Mouse (Mus musculus): Measurements from ENCODE around the gene 4933427D14Rik.

4933427D14Rik gene

GRCm38 (mm10) chr11:72207204-72207833 is at the start of gene 4933427D14Rik, which contains the start of gene Txndc17:
TSS of gene 4933427D14Rik (minus strand) at chr11:72207459.
TSS of gene Txndc17 (plus strand) at chr11:72207547.
- in situ Hi-C loops (cut with MboI, MseI), result no loop called here

- in situ Hi-C loops (cut with MboI, MseI), result no loop called here
These were observed 49.2 kb upstream of the 4933427D14Rik start for GRCm38 (mm10) chr11:72256441-72256840.

DNA sequence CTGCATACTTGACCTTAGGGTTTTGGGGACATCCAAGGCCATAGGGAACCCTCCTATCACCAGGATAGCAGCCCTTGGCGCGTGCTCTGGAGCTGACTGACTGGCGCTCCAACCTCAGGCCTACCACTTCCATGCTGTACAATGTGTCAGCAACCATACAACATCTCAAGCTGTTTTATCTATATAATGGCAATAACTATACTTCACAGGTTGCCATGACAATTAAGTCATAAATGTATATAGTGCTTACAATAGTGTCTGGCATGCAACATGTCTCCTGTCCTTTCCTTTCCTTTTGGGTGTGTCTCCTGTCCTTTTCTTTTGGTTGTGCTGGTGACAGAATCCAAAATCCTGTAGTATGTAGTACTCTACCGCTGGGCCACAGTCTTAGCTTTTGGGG is 48.4 kb upstream of the 4933427D14Rik start:
- in situ Hi-C loops (cut with MboI, MseI), result no loop called here

DNA sequence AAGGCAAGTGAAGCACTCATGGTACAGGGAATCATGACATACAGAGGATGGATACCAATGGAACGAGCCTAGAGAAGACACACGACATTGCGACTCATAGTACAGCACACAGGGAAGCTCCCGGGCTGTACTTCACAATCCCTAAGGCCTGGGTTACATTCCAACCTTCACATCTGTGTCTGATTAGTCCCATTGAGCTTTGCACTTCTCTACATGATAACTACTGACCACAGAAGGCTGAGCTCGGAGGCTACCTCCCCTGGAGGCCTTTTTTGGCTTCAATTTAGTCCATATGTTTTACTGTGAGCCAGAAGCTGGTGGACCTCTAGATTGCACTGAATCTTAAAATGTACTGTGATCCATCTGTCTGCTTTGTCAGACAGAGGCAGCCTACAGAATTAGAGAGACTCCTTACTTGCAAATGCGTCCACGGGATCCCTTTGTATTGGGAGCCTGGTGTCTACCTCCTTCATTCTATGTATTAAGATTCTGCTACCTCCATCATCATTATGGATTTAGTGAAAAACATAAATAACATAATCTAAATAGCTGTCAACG is 38.0 kb upstream of the 4933427D14Rik start:
- in situ Hi-C loops (cut with MboI, MseI), result no loop called here

DNA sequence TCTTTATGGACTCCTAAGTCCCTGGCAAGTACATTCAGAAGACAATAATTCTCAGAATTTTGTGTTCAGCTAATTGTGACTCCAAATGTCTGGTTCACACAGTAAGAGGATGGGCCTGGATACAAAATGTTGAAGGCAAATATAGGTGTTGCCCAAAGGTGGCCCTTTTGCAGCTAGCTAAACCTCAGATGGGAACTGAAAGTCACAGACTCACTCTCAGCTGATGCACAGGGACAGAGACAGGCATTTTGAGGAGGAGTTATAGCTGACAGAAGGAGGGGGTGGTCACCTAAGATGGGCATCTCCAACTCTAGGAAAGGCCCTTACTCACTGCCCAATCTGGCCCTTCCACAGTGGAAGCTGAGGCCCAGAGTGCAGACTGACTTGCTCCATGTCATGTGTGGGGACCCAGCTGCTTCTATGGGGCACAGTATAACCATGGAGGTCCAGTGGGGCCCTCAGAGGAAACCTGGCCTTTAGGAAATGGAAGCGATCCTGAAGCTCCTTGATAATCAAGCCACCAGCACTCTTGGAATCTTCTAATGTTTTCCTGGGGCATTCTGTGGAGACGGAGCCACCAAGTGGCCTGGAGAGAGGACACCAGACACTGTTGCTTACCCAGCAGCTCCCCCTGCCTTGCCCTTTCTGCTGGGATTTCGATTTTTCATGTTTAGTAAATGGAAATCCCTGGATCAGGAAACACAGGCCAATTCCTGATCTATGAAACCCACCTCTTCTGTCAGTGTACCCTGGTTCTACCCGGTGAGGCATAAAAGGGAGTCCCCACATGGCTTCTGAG is 33.0 kb upstream of the 4933427D14Rik start:
- in situ Hi-C loops (cut with MboI, MseI), result no loop called here

DNA sequence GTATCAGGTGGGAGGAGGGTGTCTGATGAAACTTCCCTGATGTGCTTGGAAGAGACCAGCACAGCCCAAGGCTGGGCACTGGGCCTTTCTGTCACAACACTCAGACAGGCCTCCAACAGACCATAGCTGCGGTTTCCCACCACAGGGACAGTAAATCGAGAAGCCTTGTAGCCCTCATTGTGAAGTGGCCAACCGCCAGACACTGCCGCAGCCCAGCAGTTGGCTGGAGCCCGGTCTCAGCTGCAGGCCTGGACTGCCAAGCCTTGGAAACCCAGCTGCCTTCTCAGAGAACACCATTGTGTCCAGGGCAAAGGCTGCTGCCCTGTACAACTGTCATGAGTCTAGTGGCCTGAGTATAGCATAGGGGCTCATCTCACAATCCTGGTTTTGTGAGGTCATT is 26.8 kb upstream of the 4933427D14Rik start:
- in situ Hi-C loops (cut with MboI, MseI), result no loop called here

DNA sequence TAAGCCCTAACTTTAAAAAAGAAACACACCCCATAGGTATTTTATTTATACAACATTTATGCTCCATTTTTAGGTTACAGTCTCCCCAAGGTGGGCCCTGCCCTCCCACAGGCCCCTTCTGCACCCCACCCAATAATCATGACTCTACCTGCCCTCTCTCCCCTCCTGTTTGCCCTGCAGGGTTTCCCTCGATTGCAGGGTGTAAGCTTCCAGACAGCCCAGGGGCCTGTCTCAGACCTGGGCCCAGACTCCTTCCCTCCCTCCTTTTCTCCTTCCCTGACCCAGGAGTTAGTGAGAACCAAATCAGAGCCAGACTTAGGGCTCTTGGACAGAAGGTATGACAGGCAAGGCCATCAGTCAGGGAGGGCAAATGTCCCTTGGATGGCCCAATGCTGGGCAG is 25.7 kb upstream of the 4933427D14Rik start:
- in situ Hi-C loops (cut with MboI, MseI), result no loop called here

DNA sequence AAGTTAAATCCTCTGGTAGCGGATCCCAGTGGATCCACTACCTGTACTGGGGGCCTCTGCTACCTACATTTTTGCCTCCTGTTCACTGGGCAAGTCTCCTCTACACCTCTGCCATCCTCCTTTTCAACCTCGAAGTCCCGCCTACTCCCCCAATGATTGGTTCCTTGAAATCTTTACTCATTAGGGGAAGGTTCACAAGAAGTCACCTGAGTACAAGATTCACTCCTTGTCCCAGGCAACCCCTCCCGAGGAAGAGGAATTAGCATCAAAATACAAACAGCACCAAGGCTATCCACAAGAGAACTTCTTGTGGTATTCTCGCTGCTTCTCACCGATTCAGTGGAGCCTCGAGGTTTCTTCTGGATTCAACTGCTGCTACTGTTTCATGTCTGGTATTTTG is 24.8 kb upstream of the 4933427D14Rik start:
- in situ Hi-C loops (cut with MboI, MseI), result no loop called here

DNA sequence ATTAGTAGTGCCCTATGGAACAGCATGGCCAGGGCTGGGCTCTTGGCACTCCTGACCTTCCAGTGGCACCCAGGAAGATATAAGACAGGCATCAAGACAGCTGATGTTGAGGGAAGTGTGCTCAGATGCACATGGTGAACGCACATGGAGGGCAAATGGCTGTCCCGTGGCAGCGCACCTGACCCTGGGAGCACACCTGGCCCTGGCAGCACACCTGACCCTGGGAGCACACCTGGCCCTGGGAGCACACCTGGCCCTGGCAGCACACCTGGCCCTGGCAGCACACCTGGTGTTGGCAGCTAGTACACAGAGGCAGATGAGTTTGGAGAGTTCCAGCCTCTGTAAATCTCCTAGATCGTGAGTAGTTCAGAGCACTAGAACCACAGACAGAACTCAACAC is 21.3 kb upstream of the 4933427D14Rik start:
- in situ Hi-C loops (cut with MboI, MseI), result no loop called here

DNA sequence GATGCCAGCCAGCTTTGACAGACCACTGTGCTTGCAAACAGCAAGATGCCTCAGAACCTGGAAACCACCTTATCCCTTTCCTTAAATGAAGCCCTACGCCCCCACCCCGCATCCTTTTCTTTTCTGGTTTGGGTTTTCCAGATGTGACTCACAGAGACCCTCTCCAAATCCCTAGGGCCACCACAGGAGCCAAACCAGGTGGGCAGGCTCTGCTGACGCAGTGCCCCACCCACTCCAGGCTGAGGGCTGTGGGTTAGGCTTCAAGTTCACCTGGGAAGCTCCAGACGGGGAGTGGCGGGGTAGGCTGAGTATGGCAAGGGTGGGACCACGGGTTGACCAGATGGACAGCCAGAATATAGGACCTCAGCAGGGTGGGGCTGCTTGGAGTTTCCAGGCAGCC is 19.6 kb upstream of the 4933427D14Rik start:
- in situ Hi-C loops (cut with MboI, MseI), result no loop called here

DNA sequence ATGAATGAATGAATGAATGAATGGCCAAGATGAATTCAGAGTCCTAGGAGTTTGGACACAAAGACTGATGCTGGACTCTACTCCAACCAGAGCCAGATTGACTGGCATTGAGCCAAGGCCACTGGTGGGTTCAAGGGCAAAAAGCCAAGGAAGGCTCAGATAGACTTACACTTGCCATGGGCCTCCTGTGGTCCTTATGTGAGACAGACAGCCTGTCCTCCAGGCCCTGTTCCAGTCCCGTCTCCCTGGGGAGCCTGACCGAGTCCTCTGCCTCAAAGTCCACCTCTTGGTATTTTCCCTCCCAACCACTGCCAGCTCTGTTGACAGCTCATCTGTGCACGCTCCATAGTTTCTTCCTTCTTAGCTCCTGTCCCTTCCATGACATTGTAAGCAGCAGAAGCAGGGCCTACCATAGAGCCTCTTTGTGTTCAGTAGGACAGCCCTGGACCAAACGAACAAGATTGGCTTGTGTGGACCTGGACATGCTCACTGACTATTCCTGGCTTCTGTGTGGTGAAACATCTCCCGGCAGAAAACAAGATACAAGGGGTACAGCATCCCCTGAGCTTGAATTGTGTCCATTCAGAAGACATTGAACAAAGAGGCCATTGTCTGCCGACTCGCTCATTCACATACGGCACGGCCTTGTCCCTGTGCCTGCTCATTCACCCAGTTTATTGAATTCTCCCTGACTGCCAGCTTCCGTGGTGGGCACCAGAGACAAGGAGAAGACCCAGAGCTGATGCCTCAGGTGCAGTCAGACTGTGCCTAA is 18.9 kb upstream of the 4933427D14Rik start:
- in situ Hi-C loops (cut with MboI, MseI), result no loop called here

GRCm38 (mm10) chr11:72224865-72225264 is 17.6 kb upstream of the 4933427D14Rik start:
- in situ Hi-C loops (cut with MboI, MseI), result no loop called here

- in situ Hi-C loops (cut with MboI, MseI), result no loop called here
These were observed 16.2 kb upstream of the 4933427D14Rik start for GRCm38 (mm10) chr11:72223414-72223813.

GRCm38 (mm10) chr11:72221278-72221677 is 14.0 kb upstream of the 4933427D14Rik start:
- in situ Hi-C loops (cut with MboI, MseI), result no loop called here

DNA sequence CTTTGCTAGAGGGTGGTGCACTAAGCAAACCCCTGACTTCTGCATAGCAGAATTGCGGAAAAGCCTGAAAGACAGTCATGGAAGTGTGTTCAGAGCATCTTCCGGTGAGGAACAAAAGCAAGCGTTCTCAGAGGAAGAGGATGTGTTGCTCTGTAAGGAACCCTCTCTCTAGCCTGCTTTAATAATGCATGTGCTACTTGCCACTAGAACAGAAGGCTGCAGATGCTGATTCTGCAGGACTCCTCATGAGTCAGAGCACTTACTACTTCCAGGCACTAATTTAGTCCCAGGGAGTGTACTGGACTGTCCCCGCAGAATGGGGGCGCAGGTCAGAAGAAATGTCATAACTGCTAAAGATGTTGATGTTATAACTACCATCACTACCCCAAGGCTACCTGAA is 9.9 kb upstream of the 4933427D14Rik start:
- in situ Hi-C loops (cut with MboI, MseI), result loop anchor here (5.0 kb wide), 2 partner anchors 85 to 225 kb away; partner anchors contain the start of genes Mybbp1a and Xaf1

DNA sequence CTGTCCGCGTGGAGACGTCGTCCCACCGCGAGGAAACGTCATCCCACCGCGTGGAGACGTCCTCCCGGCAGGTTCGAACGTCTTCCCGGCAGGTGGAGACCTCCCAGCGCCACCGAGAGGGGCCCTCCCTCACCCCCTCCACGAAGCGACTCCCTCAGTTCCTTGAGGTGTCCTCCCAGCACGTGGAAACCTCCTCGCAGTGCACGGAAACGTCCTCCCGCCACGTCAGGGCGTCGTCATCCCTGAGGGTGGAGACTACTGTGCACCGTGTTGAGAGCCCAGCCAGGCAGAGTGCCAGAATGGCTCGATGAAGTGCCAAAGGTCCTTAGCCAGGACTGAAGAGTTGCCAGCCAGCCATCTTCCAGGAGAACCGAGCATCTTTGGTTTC is 8.1 kb upstream of the 4933427D14Rik start, which contains the start of gene Med31:
Gene Med31 (minus strand): TSS at position 183 of the 388 bp plus-strand sequence.
- in situ Hi-C loops (cut with MboI, MseI), result loop anchor here (5.0 kb wide), 2 partner anchors 87 to 227 kb away; partner anchors contain the start of genes Mybbp1a and Xaf1

- in situ Hi-C loops (cut with MboI, MseI), result loop anchor here (5.0 kb wide), 2 partner anchors 88 to 228 kb away; partner anchors contain the start of genes Mybbp1a and Xaf1
These were observed 7.5 kb upstream of the 4933427D14Rik start for GRCm38 (mm10) chr11:72214591-72215409.

DNA sequence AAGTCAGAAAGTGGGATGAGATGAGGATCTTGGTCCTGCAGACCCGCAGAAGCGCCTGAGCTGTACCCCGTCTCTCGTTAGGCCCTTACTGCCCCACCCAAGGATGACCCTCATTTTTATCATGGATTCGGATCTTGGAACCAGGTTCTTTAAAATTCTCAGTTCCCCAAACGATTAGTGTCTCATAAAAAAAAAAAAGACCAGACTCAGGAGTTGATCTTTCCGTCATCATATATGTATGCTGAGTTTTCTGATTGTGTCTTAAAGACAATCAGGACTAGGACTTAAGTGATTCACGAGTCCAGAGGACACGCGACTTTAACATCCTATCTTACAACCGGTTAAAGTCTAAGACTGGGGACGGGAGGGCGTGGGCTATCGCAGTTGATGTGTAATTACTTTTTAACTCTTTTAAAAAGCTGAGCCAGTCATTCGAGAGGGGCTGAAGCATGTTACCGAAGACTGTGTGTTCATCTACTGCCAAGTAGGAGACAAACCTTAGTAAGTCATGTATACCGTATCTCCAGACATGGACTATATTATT is 647 bp upstream of the 4933427D14Rik start:
- in situ Hi-C loops (cut with MboI, MseI), result no loop called here

- in situ Hi-C loops (cut with MboI, MseI), result no loop called here
These were observed 687 bp downstream of the 4933427D14Rik start, which contains the start of gene Gm43951 for GRCm38 (mm10) chr11:72206341-72207203. TSS of gene Gm43951 (minus strand) at chr11:72206840.
